Mouse (Mus musculus) frontal cortex, postnatal 36 days (tissue): ENCODE measurements at regions not wholly inside any gene's neighbourhood (a gene's known extent, or its start where the extent isn't known, plus 50 kb on each side); places are given as distances from the start of the nearest gene placed in this dataset.

Source experiments
- DNase-seq, 2 experiments: peaks; one replicate each; pipeline ENCODE4 v3.0.0; 2022; ENCODE audit warnings: low spot score in 2 of 2

DNA sequence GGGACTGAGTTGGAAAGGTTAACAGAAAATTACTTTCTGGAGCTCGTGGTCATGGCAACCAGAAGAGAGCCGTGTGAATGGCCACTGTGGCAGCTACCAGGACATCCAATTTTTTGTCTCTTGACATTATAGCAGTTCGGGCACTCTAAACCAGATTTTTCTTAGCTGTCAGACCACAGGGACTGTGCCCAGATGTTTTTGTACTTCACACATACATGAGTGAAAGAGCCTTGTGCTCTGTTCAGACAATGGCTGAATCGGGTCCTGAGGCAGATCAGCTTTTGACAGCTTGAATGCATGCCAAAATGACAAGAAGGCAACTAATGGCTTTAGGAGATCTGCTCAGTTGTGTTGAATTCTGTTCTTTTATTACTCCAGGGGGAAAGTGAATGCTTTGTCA lies 505.2 kb upstream of the Pdzrn3 start:
- no peak for DNase-seq

DNA sequence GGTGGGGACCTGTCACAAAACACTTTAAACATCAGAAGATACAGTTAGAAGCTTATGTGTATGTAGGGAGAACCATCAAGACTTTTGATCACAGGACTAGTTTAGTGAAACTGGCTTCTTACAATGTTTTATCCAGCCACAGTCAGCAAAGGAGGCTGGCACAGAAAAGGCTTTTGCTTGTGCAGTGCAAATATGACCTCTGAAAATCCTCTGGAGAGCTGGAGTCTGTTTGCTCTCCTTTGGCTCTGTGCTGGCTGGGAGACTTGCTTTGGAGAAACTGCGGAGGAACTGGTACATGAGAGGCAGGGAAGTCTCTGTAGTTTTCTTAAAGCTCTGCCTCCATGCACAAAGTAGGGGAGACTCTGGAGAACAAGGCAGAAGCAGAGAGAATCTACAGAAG lies 497.2 kb upstream of the Pdzrn3 start:
- DNase-seq: no peak

DNA sequence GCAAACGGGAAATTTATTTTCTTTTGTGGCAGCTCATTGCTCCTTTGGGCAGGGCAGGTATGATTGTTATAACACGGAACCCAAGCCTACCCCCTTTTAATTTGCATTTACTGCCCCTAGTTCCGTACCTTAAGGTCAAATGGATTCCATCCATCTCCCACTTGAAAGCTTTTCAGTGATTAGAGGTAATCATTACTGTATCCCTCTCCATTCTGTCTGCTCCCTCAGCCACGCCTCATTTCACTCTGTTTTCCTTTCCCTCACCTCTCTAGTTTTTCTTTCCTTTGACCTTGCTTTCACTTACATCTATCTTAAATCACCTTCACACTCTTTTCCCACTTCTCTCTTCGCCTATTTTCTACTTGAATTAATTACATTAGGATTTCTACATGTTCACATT lies 481.2 kb upstream of the Pdzrn3 start:
- no peak for DNase-seq

DNA sequence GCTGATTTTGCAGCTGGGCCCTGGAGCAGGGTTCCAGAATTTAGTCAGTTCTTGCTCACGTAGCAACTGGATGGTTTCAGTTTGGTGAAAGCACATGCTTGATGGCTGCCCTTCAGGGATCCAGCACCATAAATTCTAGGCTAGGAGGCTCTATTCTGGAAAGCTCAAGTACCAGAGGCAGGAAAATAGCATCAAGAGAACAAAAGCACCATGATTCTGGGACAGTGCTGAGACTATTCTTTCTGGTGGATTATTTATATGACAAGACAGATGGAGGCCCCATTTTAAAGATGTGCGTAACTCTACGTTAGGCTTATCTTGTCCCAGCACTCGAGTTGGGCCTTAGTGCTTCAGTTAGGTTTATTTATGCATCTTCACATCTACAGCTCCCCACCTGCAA lies 463.0 kb upstream of the Pdzrn3 start:
- DNase-seq: no peak

DNA sequence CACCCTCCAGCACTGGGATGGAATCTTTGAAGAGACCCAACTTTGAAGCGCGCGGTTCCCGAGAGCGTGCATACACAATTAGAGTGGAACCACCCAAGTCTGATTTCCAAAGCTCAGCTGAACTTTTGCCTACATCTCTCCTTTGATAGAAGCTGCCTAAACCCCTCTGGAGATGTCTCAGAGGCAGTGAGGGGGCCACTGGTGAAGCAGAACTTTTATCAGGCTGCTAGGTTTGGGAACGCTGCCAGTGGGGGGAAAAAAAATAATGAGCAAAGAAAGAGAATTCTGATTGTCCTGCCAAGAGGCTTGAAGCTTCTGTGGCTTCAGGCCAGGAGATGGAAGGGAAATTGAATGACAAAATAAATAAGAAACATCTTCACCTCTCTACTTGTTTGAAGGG lies 459.9 kb upstream of the Pdzrn3 start:
- no peak for DNase-seq

DNA sequence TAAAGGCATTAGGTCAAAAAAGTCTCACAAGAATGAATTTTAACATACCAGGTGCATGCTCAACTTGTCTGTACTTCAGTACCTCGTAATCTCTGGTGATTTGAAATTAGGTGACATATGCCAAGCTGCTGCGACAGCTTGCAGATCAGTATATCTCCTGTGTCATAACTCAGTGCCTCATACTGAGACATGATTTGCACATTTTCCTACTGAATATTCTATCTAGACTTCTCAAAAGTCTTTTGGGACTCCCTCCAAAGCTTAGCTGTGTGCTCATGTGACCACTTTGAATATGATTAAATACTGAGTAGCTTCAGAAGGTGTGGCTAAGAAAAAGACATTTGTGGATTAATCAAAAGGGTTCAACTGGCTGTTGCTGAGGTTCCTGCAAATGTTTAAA lies 416.3 kb upstream of the Pdzrn3 start:
- no peak for DNase-seq

DNA sequence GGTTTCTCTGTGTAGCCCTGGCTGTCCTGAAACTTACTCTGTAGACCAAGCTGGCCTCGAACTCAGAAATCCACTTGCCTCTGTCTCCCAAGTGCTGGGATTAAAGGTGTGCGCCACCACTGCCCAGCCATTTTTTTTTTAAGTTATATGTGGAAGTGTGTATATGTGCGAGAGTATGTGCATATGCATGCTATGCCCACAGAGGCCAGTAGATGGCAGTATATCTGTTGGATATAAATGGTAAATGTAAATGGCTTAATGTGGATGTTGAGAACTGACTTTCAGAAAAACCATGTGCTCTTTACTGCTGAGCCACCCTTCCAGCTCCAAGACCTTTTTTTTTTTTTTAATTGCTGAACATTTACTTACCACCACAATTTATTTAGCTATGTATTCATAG lies 400.2 kb upstream of the Pdzrn3 start:
- no peak for DNase-seq

DNA sequence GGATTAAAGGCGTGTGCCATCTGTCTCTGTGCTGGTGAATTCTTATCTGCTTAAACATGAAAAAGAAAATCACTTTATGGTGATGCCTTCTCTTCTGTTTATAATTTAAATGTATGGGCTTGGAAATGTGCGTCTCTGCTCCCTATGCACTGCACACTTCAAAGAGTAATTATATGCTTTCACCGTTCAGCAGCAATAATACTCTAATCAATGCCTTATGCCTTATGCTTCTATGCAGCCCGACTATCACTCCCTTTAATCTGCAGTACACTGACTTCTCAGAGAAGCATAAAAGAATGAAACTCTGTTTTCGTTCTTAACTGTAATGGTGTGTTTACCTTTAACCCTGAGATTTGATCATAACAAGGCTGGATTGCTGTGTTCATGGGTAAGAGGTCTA lies 395.5 kb upstream of the Pdzrn3 start:
- no peak for DNase-seq

DNA sequence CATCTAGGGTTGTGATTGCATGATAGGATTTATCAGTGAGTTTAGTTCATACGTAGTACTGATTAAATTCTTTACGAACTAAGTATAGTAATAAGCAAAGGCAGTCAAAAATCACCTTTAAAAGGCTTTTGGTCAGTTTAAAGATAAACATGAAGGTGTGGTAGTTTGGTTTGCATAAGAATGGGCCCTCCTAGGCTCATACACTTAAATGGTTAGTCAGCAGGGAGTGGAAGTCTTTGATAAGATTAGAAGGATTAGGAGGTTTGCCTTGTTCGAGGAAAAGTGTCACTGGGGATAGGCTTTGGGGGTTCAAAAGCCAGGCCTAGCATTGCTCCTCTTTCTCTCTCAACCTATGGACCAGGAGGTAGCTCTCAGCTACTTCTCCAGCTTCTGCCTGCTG lies 357.4 kb upstream of the Pdzrn3 start:
- no peak for DNase-seq

DNA sequence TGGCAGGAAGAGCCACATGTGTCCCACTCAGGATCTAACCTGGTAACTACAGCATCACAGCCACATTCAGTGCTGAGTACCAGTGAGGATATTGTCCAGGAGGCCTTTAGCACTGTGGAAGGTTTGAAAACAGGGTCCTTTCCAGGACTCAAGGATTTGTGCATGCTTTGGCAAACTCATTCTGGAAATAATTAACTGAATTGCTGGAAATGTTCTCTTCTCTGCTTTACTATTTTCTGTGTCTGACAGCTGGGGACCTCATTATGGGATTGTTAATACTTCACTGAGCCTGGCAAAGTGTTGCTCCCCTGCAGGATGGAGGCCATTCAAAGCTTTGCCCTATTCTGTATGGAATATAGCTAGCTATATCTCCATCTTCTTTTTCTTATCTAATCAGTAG lies 342.8 kb upstream of the Pdzrn3 start:
- DNase-seq: no peak

DNA sequence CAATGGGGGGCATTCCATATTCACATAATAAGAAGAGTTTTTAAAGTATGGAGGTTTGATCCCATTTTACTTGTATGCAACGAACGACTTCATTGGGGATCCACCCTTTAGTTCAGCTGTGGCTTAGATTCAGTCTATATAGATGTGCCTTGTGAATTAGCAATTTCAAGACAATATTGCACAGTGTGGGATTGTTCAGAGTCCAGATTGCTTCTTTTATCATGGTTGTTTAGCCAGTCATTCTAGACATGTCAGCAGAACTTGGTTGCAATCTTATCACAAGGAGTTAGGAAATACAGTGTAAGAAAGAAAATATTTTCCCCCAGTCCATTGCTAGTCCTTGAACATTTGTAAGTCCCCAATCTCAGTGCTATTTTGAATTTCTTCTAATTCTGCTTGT lies 312.0 kb upstream of the Pdzrn3 start:
- DNase-seq: no peak

DNA sequence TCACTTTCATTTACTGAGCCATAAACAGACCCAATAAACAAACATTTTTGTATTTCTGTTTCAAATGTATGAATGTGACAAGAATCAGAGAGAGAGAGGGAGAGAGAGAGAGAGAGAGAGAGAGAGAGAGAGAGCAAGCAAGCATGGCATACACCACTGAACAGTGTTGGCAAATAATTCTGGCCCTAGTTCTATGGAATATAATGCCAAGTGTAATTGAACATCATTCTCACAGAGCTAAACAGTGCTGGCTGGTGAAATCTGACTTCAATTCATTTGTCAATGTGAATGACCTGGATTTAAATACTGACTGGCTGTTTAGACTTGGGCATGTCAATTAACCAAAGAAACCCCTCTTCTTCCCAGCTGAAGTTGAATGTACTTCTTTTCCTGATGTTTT lies 308.9 kb upstream of the Pdzrn3 start:
- no peak for DNase-seq

DNA sequence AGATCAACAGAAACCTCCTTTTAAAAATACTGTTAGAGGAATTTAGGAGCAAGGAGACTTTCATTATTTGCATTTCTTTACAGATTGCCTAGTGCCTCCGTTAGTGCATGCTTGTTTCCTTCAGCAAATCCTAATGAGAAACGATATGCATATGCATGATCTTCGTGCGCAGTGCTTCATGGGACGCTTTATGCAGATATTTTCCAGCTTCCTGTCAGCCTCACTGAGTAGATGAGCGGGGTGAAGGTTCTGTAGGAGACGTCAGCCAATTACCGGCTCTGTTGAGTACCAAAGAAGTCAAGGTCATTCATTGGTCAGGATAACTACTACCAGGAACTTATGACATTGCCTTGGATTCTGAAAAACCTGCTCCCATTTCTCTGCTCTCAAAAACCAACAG lies 308.0 kb upstream of the Pdzrn3 start:
- DNase-seq: no peak

DNA sequence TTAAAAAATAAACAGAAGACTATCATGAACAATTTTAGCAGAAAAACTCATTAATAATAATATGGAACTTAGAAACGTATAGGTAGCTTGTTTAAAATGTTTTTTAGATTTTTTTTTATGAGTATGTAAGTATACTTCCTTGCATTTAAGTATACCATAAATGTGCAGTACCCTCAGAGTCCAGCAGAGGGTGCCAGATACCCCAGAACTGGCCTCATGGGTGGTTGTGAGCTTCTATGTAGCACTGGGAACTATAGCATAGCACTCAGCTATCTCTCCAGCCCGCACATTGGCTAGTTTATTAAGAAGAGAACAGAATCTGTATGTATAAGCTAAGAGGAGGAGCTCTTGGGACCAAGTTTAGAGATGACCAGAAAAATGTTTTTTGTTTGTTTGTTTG lies 306.7 kb upstream of the Pdzrn3 start:
- DNase-seq: no peak

DNA sequence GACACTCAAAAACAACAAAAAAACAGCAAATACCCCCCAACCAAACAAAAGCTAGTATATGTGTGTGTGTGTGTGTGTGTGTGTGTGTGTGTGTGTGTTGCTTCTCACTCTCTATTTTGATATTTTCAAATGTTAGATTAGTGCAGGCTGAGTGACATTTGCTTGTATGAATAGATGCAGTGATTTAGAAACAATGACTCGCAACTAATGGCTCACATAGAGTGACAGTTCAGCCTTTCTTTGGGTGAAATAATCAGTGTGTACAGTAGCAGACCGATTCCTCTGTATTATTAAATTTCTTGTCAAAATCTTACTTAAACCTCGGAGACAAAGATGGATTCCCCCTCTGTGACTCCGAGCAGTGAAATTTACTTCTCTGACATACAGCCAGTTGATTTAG lies 297.1 kb upstream of the Pdzrn3 start:
- no peak for DNase-seq

DNA sequence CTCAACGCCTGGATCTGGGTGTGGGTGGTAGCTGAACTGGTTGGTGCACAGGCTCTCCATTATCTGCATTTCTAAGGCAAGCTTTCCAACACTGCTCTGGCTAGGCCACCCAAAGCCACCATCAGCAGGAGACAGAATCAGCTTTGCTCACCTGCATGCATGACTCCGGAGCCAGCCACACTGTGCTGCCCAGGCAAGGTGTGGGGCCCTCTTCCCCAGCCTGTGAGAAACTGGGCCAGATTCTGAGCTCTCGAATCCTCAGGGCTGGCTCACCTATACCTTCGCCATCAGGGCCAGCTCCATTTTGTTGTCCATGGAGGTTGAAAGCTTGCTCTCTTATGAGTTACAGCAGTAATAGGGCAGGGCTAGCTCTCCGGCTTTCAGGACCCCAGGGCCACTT lies 293.1 kb upstream of the Pdzrn3 start:
- DNase-seq: no peak

DNA sequence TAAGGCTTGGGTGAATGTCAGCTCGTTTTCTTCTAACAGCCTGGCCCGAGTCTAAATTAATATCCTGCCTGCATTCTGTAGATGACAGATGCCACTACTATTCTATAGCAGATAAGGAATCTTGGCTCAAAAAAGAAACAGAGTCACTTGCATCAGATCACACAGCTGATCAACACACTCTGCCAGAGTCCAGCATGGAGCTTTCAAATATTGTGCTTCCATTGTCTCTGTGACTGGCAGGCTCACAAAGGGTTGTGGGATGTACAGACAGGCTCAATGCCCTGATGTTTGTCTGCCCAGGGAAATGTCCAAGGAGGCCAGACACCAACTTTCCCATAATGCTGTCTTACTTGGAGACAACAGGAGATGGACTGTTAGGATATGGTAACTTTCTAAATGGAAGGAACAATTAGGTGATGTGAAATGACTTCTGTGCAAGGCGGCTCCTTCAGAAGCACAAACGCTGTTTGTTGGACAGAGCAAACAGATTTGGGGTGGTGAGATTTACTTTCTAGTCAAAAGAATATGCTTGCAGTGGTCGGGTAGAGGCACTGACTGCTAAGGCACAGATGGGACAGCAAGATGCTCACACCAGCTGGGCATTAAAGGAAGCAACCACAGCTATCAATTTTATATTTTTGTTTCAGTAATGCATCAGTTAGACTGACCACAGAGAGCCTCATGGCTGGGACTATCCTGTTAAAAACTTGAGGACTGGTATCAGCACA lies 291.6 kb upstream of the Pdzrn3 start:
- DNase-seq: no peak

DNA sequence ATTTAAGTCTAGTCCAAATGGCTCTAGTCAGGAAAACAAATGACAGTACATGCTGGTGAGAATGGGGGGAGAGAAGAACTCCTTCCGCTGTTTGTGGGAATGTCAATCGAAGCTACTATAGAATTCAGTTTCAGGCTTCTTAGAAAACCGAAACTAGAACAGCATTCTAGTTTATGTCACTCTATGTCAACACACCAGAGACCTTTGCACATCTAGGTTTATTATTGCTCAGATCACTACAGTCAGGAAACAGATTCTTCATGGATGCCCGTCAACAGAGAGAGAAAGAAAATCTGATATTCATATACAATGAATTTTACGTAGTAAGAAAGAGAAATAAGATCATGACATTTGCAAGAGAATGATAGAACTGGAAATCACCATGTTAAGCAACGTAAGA lies 276.7 kb upstream of the Pdzrn3 start:
- DNase-seq: no peak

DNA sequence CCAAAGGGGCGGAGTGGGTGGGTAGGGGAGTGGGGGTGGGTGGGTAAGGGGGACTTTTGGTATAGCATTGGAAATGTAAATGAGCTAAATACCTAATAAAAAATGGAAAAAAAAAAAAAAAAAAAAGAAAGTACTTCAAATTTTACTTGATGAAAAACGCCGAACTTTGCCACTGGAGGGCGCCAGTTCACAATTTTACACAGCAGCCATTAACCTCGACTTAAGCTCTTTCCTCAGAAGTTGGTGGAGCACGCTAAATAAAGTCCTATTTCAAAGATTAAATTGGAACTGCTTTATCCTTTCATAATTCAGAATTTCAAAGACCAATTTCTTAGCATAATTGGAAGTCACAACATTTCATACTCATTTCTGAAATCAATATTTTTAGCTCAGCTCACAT lies 272.7 kb upstream of the Pdzrn3 start:
- peak; percentile 73 to 79 for DNase-seq

DNA sequence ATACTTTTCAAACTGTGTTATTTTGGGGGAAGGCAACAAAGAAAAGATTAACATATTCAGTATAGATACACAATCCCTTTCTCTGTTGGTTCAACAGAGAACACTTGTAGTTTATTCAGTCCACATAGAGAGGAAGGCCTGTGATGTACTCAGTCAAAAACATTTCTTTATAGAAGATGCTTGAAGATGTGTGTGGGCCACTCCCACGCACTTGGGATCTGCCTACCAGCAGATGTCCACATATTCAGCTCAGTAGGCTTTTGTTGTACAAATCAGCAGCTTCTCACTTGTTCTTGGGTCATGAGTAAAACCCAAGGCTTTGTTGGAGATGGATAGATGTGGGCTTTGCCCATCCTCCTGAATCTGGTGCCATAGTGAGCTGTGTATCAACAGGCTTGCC lies 239.6 kb upstream of the Pdzrn3 start:
- peak in 1 of 2 experiments; percentile 26 for DNase-seq

DNA sequence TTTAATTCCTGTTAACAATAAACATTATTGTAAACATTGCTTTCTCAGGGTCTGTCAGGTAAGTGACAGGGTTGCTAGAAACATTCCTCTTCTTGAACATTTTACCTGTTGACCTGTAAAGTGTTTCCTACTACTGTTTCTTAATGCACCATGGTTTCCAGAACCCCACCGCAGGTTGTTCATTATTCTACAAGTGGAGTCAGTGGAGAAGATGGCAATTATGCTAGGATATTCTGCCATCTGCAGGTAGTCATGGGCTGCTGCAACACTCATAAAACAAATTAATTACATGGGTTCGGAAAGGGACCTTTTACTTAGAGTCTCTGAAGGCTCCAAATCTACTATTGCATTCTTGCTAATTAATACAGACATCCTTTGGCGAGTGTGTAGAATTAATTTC lies 239.1 kb upstream of the Pdzrn3 start:
- DNase-seq: peak in 1 of 2 experiments; percentile 42

DNA sequence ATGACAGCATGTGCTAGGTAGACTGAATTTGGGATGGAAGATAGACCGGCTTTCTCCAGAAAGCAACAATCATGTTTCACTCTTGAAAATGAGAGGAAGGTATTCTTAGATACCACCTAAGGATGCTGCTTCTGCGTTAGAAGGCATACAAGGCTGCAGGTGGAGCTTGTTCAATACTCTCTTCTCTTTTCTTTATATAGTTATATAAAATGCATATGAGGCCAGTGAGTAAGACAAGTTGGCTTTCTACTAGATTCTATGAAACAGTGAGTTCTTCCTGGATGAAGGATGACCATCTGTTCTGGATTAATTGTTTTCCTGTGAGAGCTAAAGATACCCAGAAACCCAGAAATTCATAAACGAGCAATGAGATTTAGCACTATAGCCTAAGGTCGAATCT lies 231.3 kb upstream of the Pdzrn3 start:
- DNase-seq: no peak

DNA sequence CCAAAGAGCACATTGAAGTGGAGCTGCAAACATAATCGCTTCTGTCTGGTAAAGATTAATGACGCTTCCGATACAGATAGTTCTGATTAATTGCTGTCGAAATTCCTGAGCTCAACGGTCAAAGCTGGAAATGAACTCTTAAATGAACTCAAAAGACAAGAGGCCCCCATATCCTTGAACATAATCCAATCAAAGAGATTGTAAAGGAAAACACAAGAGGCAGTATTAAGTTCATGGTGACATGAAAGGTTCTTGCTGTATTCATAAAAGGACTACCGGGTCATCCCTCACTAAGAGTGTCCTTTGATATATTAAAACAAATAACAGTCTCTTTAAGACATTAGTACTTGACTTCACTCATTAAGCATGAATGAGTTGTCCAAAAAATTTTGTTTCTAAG lies 225.4 kb upstream of the Pdzrn3 start:
- DNase-seq: no peak

DNA sequence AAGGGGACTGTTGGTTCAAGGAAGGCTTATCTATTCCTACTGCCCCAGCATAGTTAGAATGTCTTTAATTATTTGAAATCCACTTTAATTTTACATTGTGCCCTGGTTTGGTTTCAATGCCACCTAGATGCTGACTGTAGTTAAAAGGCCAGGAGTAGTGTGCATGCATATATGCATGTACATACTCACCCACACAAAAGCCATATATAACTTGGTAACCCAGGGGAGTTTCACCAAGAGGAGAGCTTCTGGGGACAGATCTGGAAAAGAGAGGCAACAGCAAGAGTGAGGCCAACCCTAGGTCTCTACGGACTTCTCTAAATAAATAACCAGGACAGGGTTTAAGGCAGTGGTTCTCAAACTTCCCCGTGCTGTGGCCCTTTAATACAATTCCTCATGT lies 219.3 kb upstream of the Pdzrn3 start:
- DNase-seq: no peak
